Comparison of ENCODE assay signal across 16 mouse cellular contexts in the genomic region with DNA sequence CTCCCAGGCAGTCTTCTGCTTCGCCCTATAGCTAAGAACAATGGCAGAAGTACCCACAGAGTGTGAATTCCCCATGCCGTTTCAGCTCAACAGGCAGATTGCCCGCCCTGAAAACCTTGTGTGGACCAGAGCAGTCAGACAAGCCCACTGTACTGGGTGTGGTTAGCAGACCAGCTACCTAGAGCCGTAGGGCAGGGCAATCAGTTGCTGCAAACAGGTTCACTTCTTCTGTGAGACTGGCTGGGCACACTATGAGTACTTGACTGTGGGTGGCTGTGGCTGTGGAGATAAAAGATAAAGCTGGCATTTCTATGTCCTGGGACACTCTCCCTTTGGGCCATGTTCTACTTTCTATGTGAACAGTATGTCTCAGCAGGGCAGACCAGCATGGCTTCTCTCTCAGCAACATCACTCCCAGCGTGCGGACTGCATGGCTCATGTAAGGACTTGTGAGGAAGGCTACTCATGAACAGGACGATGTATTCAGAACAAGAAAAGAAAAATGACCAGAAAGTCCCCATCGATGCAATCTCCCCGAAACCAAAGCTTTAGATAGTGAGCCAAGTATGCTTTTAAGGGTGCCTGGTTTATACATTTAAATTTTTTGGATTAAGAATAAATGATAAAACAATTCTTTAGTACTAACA. TPM values are rescaled to one million over a fixed set of nuclear protein-coding genes. Genes with fewer than 3 reads are reported as not detected.
DNase-seq lines count a peak whose midpoint lies in the region; ATAC-seq and TF ChIP-seq lines count a peak whose summit lies in the region.
"Had no signal": no experiment of that assay in that cellular context is flagged by ENCODE, and none has a peak within 500 bp of the region (broad histone marks: within the 10 kb centered on the region; RNA-seq: fewer than 3 reads in every experiment).

No protein-coding gene starts in this region.

- no peak overlapping the region for H3K4me3 ChIP-seq in heart, embryonic 12.5 days
- no peak overlapping the region for H3K4me3 ChIP-seq in MEL (ENCODE audit: control insufficient read depth in 1 of 2, insufficient read depth in 1 of 2, low read depth in 2 of 2, low read length in 2 of 2)
- H3K4me3 ChIP-seq in intestine, embryonic 16.5 days (ENCODE audit: low read length), result no peak overlapping the region
- H3K4me3 ChIP-seq: hindbrain, embryonic 13.5 days; lung, embryonic 15.5 days had no signal

- intact Hi-C loops in heart, postnatal 36 days (cut with DNase I), result no loop called here

- no peaks in the 10 kb centered on the region for H3K4me1 ChIP-seq in heart, embryonic 12.5 days (replicated peaks)
- H3K4me1 ChIP-seq in MEL (ENCODE audit: control insufficient read depth in 1 of 2, insufficient read depth in 2 of 2, low read length in 2 of 2), result peaks cover 0 to 6% of the 10 kb centered on the region in 2 experiments; a peak in 2 of 4 replicates
- H3K4me1 ChIP-seq in intestine, embryonic 16.5 days (ENCODE audit: control insufficient read depth, insufficient read depth, low read length), result 0 out of 2 replicates have a peak, but pooled peaks cover 5% of the 10 kb centered on the region
- H3K4me1 ChIP-seq: lung, embryonic 15.5 days had no signal

- H3K4me2 ChIP-seq in heart, embryonic 12.5 days, result no peak overlapping the region
- H3K4me2 ChIP-seq in intestine, embryonic 16.5 days (ENCODE audit: low read depth, low read length), result no peak overlapping the region
- H3K4me2 ChIP-seq: hindbrain, embryonic 13.5 days; lung, embryonic 15.5 days had no signal

- no peaks in the 10 kb centered on the region for H3K27me3 ChIP-seq in heart, embryonic 12.5 days (replicated peaks)
- no peaks in the 10 kb centered on the region for H3K27me3 ChIP-seq in MEL (ENCODE audit: control insufficient read depth in 1 of 2, insufficient read depth in 2 of 2, low read length in 2 of 2)
- H3K27me3 ChIP-seq in intestine, embryonic 16.5 days (replicated peaks; ENCODE audit: control insufficient read depth, insufficient read depth, low read length), result no peaks in the 10 kb centered on the region
- H3K27me3 ChIP-seq: hindbrain, embryonic 13.5 days; lung, embryonic 15.5 days had no signal

- no peaks in the 10 kb centered on the region for H3K9me3 ChIP-seq in heart, embryonic 12.5 days (replicated peaks)
- H3K9me3 ChIP-seq in MEL (replicated peaks; ENCODE audit: insufficient read depth, low read length), result no peaks in the 10 kb centered on the region
- no peaks in the 10 kb centered on the region for H3K9me3 ChIP-seq in intestine, embryonic 16.5 days (ENCODE audit: control insufficient read depth, low read length)
- H3K9me3 ChIP-seq: hindbrain, embryonic 13.5 days; lung, embryonic 15.5 days had no signal

- 74% methylated on average over 9 of the region's 9 CpGs for WGBS in heart, embryonic 12.5 days
- WGBS in intestine, embryonic 16.5 days, result 82% methylated on average over 9 of the region's 9 CpGs

- no peak for TF ChIP-seq POLR2A in MEL (IDR thresholded peaks at IDR 0.05; ENCODE audit: control insufficient read depth in 1 of 2, insufficient read depth in 1 of 2, low read depth in 1 of 2, low read length in 2 of 2, poor library complexity in 1 of 2)

- H3K79me2 ChIP-seq in MEL (ENCODE audit: control insufficient read depth, insufficient read depth, low read length, poor library complexity), result no peaks in the 10 kb centered on the region

- H3K27ac ChIP-seq in heart, embryonic 12.5 days (ENCODE audit: poor library complexity, severe bottlenecking), result no peak overlapping the region
- H3K27ac ChIP-seq in MEL (ENCODE audit: control insufficient read depth, low read depth, low read length), result no peak overlapping the region
- H3K27ac ChIP-seq in intestine, embryonic 16.5 days (ENCODE audit: low read length), result no peak overlapping the region
- H3K27ac ChIP-seq: hindbrain, embryonic 13.5 days; lung, embryonic 15.5 days had no signal

- peak; percentile 59; the same call in 1 of the 2 replicates for ATAC-seq in heart, embryonic 12.5 days (ENCODE audit: insufficient number of reproducible peaks, low FRiP score)
- ATAC-seq in intestine, embryonic 16.5 days, result peak; percentile 60; the same call in 1 of the 2 replicates
- peak; percentile 98 for ATAC-seq in megakaryocyte-erythroid progenitor cell, adult 5-6 weeks (replicated peaks; ENCODE audit: low FRiP score, low TSS enrichment, poor library complexity, severe bottlenecking)

- TF ChIP-seq CTCF in MEL (IDR thresholded peaks at IDR 0.05 in 2 of 3, conservative IDR thresholded peaks at IDR 0.05 in 1 of 3; ENCODE audit: control insufficient read depth in 1 of 3, insufficient read depth in 1 of 3, low read depth in 2 of 3, low read length in 3 of 3, poor library complexity in 1 of 3, severe bottlenecking in 1 of 3), result no peak

- no peak for TF ChIP-seq RAD21 in MEL (IDR thresholded peaks at IDR 0.05; ENCODE audit: low read depth, low read length)

- no peak overlapping the region for H3K9ac ChIP-seq in heart, embryonic 12.5 days
- H3K9ac ChIP-seq in MEL (ENCODE audit: control insufficient read depth, low read depth, low read length, poor library complexity, severe bottlenecking), result no peak overlapping the region
- H3K9ac ChIP-seq in intestine, embryonic 16.5 days (ENCODE audit: low read depth, low read length), result no peak overlapping the region
- H3K9ac ChIP-seq: hindbrain, embryonic 13.5 days; lung, embryonic 15.5 days had no signal

- no peak for DNase-seq in heart, postnatal 36 days
- DNase-seq in MEL (ENCODE audit: low read depth, low spot score), result no peak
- no peak for DNase-seq in left cerebral cortex, adult 18-20 months (ENCODE audit: low spot score in 2 of 2)
- DNase-seq in Muller cell, postnatal 12 days (ENCODE audit: inconsistent ontology term), result no peak
- no peak for DNase-seq in thymus, postnatal 36 days
- DNase-seq: adrenal gland, postnatal 14 days; B cell, adult 2 months; cerebellum, adult 18-20 months had no signal

- TF ChIP-seq EP300 in MEL (IDR thresholded peaks at IDR 0.05; ENCODE audit: low read depth in 1 of 2, low read length in 2 of 2), result no peak

- H3K36me3 ChIP-seq in heart, embryonic 12.5 days, result no peaks in the 10 kb centered on the region
- H3K36me3 ChIP-seq in MEL (ENCODE audit: control insufficient read depth in 1 of 2, insufficient read depth in 2 of 2, low read length in 2 of 2), result peaks cover 0 to 6% of the 10 kb centered on the region in 2 experiments; a peak in 2 of 4 replicates
- H3K36me3 ChIP-seq in intestine, embryonic 16.5 days (ENCODE audit: control insufficient read depth, insufficient read depth, low read length), result no peaks in the 10 kb centered on the region
- H3K36me3 ChIP-seq: hindbrain, embryonic 13.5 days; lung, embryonic 15.5 days had no signal

RNA-seq across cellular contexts. Expression of a gene that starts 15.6 kb away (rescaled TPM):
- 6.7 and 6.8 TPM in 2 replicates for polyA plus RNA-seq in heart, embryonic 12.5 days (2016; fragmentation: Nextera tagmentation; extraction: Ambion mirVana)
- 1 to 10 TPM; 5.6 to 6.6 TPM for total RNA-seq in heart, postnatal 36 days (2021)
- total RNA-seq in MEL (2012; rRNA removed), result 15.5 and 17.8 TPM in 2 replicates
- polyA plus RNA-seq in MEL (2012; ENCODE audit: insufficient read depth in 1 of 2, insufficient read length in 2 of 2, low read depth in 1 of 2, low replicate concordance in 2 of 2, missing spikeins in 1 of 2), result 10 to 100 TPM in 1 of 2 experiments, not detected in 1; 15.2 TPM
- polyA plus RNA-seq in intestine, embryonic 16.5 days (2015; fragmentation: Nextera tagmentation; extraction: Ambion mirVana), result 13.1 and 13.6 TPM in 2 replicates
- 28.7 and 31.2 TPM in 2 replicates for total RNA-seq in megakaryocyte-erythroid progenitor cell, adult 5-6 weeks (2014; fragmentation: Nextera tagmentation)
- 16.4 and 22.4 TPM in 2 replicates for total RNA-seq in megakaryocyte-erythroid progenitor cell, adult 5-6 weeks (2017)
- total RNA-seq in left cerebral cortex, adult 18-20 months (2021), result 10 to 100 TPM; 11.1 to 11.2 TPM

RNA-seq across cellular contexts. Expression of a gene that starts 35.0 kb away (rescaled TPM):
- polyA plus RNA-seq in heart, embryonic 12.5 days (2016; fragmentation: Nextera tagmentation; extraction: Ambion mirVana), result 13.0 and 14.6 TPM in 2 replicates
- total RNA-seq in heart, postnatal 36 days (2021), result 10 to 100 TPM in 1 of 2 experiments, 1 to 10 TPM in 1; 9.0 to 10.6 TPM
- total RNA-seq in MEL (2012; rRNA removed), result 21.1 and 25.6 TPM in 2 replicates
- polyA plus RNA-seq in MEL (2012; ENCODE audit: insufficient read depth in 1 of 2, insufficient read length in 2 of 2, low read depth in 1 of 2, low replicate concordance in 2 of 2, missing spikeins in 1 of 2), result 10 to 100 TPM in 1 of 2 experiments, not detected in 1; 30.0 TPM
- 13.9 and 15.0 TPM in 2 replicates for polyA plus RNA-seq in intestine, embryonic 16.5 days (2015; fragmentation: Nextera tagmentation; extraction: Ambion mirVana)
- 14.3 and 20.0 TPM in 2 replicates for total RNA-seq in megakaryocyte-erythroid progenitor cell, adult 5-6 weeks (2014; fragmentation: Nextera tagmentation)
- total RNA-seq in megakaryocyte-erythroid progenitor cell, adult 5-6 weeks (2017), result 16.3 and 18.9 TPM in 2 replicates
- total RNA-seq in left cerebral cortex, adult 18-20 months (2021), result 10 to 100 TPM; 17.5 to 21.0 TPM

RNA-seq across cellular contexts. Expression of a gene that starts 36.5 kb away (rescaled TPM):
- 0.10 and 0.12 TPM in 2 replicates for polyA plus RNA-seq in heart, embryonic 12.5 days (2016; fragmentation: Nextera tagmentation; extraction: Ambion mirVana)
- total RNA-seq in heart, postnatal 36 days (2021), result not detected
- total RNA-seq in MEL (2012; rRNA removed), result 0.07 and 0.15 TPM in 2 replicates
- polyA plus RNA-seq in MEL (2012; ENCODE audit: insufficient read depth in 1 of 2, insufficient read length in 2 of 2, low read depth in 1 of 2, low replicate concordance in 2 of 2, missing spikeins in 1 of 2), result under 1 TPM in 1 of 2 experiments, not detected in 1; 0.72 TPM
- polyA plus RNA-seq in intestine, embryonic 16.5 days (2015; fragmentation: Nextera tagmentation; extraction: Ambion mirVana), result 0.16 and 0.23 TPM in 2 replicates
- not detected in 2 replicates for total RNA-seq in megakaryocyte-erythroid progenitor cell, adult 5-6 weeks (2014; fragmentation: Nextera tagmentation)
- total RNA-seq in megakaryocyte-erythroid progenitor cell, adult 5-6 weeks (2017), result not detected in 2 replicates
- not detected for total RNA-seq in left cerebral cortex, adult 18-20 months (2021)
- total RNA-seq: left cerebral cortex, adult 8-10 months; midbrain, postnatal 0 days had no signal
- polyA plus RNA-seq: frontal cortex, adult 2 months had no signal

RNA-seq across cellular contexts. Expression of a gene that starts 52.8 kb away (rescaled TPM):
- 20.0 and 22.0 TPM in 2 replicates for polyA plus RNA-seq in heart, embryonic 12.5 days (2016; fragmentation: Nextera tagmentation; extraction: Ambion mirVana)
- total RNA-seq in heart, postnatal 36 days (2021), result 10 to 100 TPM; 11.3 to 13.3 TPM
- total RNA-seq in MEL (2012; rRNA removed), result 79.6 and 97.3 TPM in 2 replicates
- 100 to 1,000 TPM in 1 of 2 experiments, not detected in 1; 103 TPM for polyA plus RNA-seq in MEL (2012; ENCODE audit: insufficient read depth in 1 of 2, insufficient read length in 2 of 2, low read depth in 1 of 2, low replicate concordance in 2 of 2, missing spikeins in 1 of 2)
- 25.8 and 31.2 TPM in 2 replicates for polyA plus RNA-seq in intestine, embryonic 16.5 days (2015; fragmentation: Nextera tagmentation; extraction: Ambion mirVana)
- total RNA-seq in megakaryocyte-erythroid progenitor cell, adult 5-6 weeks (2014; fragmentation: Nextera tagmentation), result 103 and 130 TPM in 2 replicates
- 18.6 and 45.0 TPM in 2 replicates for total RNA-seq in megakaryocyte-erythroid progenitor cell, adult 5-6 weeks (2017)
- 10 to 100 TPM; 37.2 to 41.6 TPM for total RNA-seq in left cerebral cortex, adult 18-20 months (2021)

RNA-seq across cellular contexts. Expression of a gene that starts 54.9 kb away (rescaled TPM):
- 199 and 203 TPM in 2 replicates for polyA plus RNA-seq in heart, embryonic 12.5 days (2016; fragmentation: Nextera tagmentation; extraction: Ambion mirVana)
- 100 to 1,000 TPM; 182 to 201 TPM for total RNA-seq in heart, postnatal 36 days (2021)
- total RNA-seq in MEL (2012; rRNA removed), result 0.08 TPM in 1 of 2 replicates, not detected in the other
- polyA plus RNA-seq in MEL (2012; ENCODE audit: insufficient read depth in 1 of 2, insufficient read length in 2 of 2, low read depth in 1 of 2, low replicate concordance in 2 of 2, missing spikeins in 1 of 2), result under 1 TPM in 1 of 2 experiments, not detected in 1; 0.29 TPM
- 2.3 and 2.6 TPM in 2 replicates for polyA plus RNA-seq in intestine, embryonic 16.5 days (2015; fragmentation: Nextera tagmentation; extraction: Ambion mirVana)
- total RNA-seq in megakaryocyte-erythroid progenitor cell, adult 5-6 weeks (2014; fragmentation: Nextera tagmentation), result not detected in 2 replicates
- not detected in 2 replicates for total RNA-seq in megakaryocyte-erythroid progenitor cell, adult 5-6 weeks (2017)
- 1 to 10 TPM in 1 of 2 experiments, under 1 TPM in 1; 1.00 to 1.5 TPM for total RNA-seq in left cerebral cortex, adult 18-20 months (2021)
